Mouse (Mus musculus) ES-E14 (cell line): ENCODE measurements at regions not wholly inside any gene's neighbourhood (a gene's known extent, or its start where the extent isn't known, plus 50 kb on each side); places are given as distances from the start of the nearest gene placed in this dataset.

Experiments used
- DNase-seq: peaks from one replicate; pipeline ENCODE4 v3.0.0-alpha.2; 2013; ENCODE audit warnings: low read depth, low spot score
- H3K27ac ChIP-seq: 2 replicates; pipeline ENCODE4 v1.5.1; 2012; ENCODE audit warnings: low read depth, mild to moderate bottlenecking, low read length, moderate library complexity, mixed read lengths; ENCODE audit not compliant: poor library complexity, insufficient read depth, severe bottlenecking
- H3K36me3 ChIP-seq: 2 replicates; pipeline ENCODE4 v1.6.1; 2012; ENCODE audit warnings: mild to moderate bottlenecking, low read length, moderate library complexity, mixed read lengths; ENCODE audit not compliant: control insufficient read depth, poor library complexity, insufficient read depth, severe bottlenecking
- H3K4me1 ChIP-seq, 2 experiments: fragments of 150-350 bp in 1 of 2; sonication (generic) in 1 of 2; 2 replicates each; pipeline ENCODE4 v1.6.1; 2012; ENCODE audit warnings: low read length in 2 of 2, mild to moderate bottlenecking in 1 of 2, mixed read lengths in 1 of 2; ENCODE audit not compliant: control insufficient read depth in 2 of 2, insufficient read depth in 2 of 2, poor library complexity in 1 of 2
- H3K4me3 ChIP-seq, 2 experiments: fragments of 150-350 bp in 1 of 2; sonication (generic) in 1 of 2; 2 replicates each; pipeline ENCODE4 v1.5.1; 2012; ENCODE audit warnings: low read length in 2 of 2, low read depth in 1 of 2, mild to moderate bottlenecking in 1 of 2, mixed read lengths in 1 of 2; ENCODE audit not compliant: insufficient read depth in 1 of 2, poor library complexity in 1 of 2, severe bottlenecking in 1 of 2
- H3K9ac ChIP-seq: 2 replicates; pipeline ENCODE4 v1.6.1; 2012; ENCODE audit warnings: low read depth, mild to moderate bottlenecking, low read length, mixed read lengths; ENCODE audit not compliant: poor library complexity, insufficient read depth, severe bottlenecking
- H3K9me3 ChIP-seq: fragments of 150-350 bp; sonication (generic); 2 replicates; pipeline ENCODE4 v1.6.1; 2012; ENCODE audit warnings: low read depth, mild to moderate bottlenecking, low read length; ENCODE audit not compliant: control insufficient read depth, insufficient read depth
- CHD2 ChIP-seq: IDR thresholded peaks from 2 replicates; pipeline ENCODE4 v1.6.1; 2014; ENCODE audit warnings: mild to moderate bottlenecking, low read depth, low read length, inconsistent platforms
- HCFC1 ChIP-seq: IDR thresholded peaks from 2 replicates; pipeline ENCODE4 v1.6.1; 2012; ENCODE audit warnings: low read length, inconsistent platforms, borderline replicate concordance; ENCODE audit not compliant: insufficient read depth
- MAFK ChIP-seq: IDR thresholded peaks from 2 replicates; pipeline ENCODE4 v1.6.1; 2014; ENCODE audit warnings: mild to moderate bottlenecking, low read depth, low read length, inconsistent platforms; ENCODE audit not compliant: insufficient read depth
- ZC3H11A ChIP-seq: IDR thresholded peaks from 2 replicates; pipeline ENCODE4 v1.6.1; 2012; ENCODE audit warnings: low read depth, mild to moderate bottlenecking, inconsistent platforms, low read length, borderline replicate concordance
- ZNF384 ChIP-seq: IDR thresholded peaks from 2 replicates; pipeline ENCODE4 v1.6.1; 2012; ENCODE audit warnings: low read depth, low read length, inconsistent platforms
- in situ Hi-C, 2 experiments: fragments of 600-800 bp; cut with MboI; formaldehyde crosslinking; loops; one replicate each; pipeline ENCODE4 v1.15.1; 2025; ENCODE audit warnings: low sequenced_read_pairs in 2 of 2, inconsistent platforms in 1 of 2; ENCODE audit not compliant: unreplicated experiment in 2 of 2

- no peak overlapping the region for H3K4me3 ChIP-seq
- H3K4me1 ChIP-seq, result no peaks in the 10 kb centered on the region
- TF ChIP-seq MAFK, result no peak
- no peak for TF ChIP-seq CHD2
- TF ChIP-seq ZC3H11A, result no peak
- TF ChIP-seq HCFC1, result no peak
- TF ChIP-seq ZNF384, result no peak
- DNase-seq, result no peak
- no peak overlapping the region for H3K9ac ChIP-seq
- no peaks in the 10 kb centered on the region for H3K36me3 ChIP-seq
- H3K9me3 ChIP-seq, result no peaks in the 10 kb centered on the region
- no peak overlapping the region for H3K27ac ChIP-seq
- in situ Hi-C loops, result no loop called here
Measured at GRCm38 (mm10) chr1:73481956-73482355, 466.2 kb upstream of the Tnp1 start.

DNA sequence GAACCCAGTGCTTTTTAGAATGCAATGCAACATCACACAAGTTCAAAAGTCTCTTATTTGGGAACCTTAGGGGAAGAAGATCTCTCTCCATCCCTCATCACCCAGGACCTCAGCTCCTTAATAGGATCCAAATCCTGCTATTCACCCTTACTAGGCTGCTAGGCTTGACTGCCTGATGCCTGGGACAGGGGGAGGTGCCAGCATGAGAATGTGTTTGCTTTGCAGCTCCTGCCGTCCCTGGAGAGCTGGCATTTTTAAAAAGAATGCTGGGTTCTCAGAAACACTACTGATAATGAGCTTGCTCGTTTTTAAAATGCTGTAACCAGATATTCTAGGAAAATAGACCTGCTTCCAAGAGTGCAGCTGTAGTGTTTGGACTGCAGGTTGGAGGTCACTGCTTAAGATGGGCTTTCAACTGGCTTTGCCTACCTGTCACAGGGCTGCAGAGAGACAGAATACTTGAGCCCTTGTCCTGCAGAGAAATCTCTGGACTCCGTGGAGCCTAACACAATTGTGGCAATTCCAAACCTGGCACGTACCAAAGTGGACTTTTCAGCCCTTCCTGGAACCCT, 463.7 kb upstream of the Tnp1 start:
- in situ Hi-C loops, result no loop called here
- Histone ChIP-seq H3K27ac (no peak overlapping the region), H3K9me3 (no peaks in the 10 kb centered on the region), H3K4me3 (no peak overlapping the region), H3K36me3 (no peaks in the 10 kb centered on the region), H3K4me1 (no peaks in the 10 kb centered on the region), H3K9ac (no peak overlapping the region)
- TF ChIP-seq ZC3H11A, result no peak
- no peak for TF ChIP-seq ZNF384
- no peak for TF ChIP-seq CHD2
- TF ChIP-seq HCFC1, result no peak
- DNase-seq, result no peak

GRCm38 (mm10) chr1:73460598-73460997, 444.9 kb upstream of the Tnp1 start:
- Histone ChIP-seq H3K27ac (no peak overlapping the region), H3K4me1 (no peaks in the 10 kb centered on the region), H3K36me3 (no peaks in the 10 kb centered on the region), H3K4me3 (no peak overlapping the region), H3K9me3 (no peaks in the 10 kb centered on the region), H3K9ac (no peak overlapping the region)
- in situ Hi-C loops, result no loop called here
- DNase-seq, result no peak
- TF ChIP-seq ZNF384 (no peak), MAFK (no peak), CHD2 (no peak), ZC3H11A (no peak), HCFC1 (no peak)

DNA sequence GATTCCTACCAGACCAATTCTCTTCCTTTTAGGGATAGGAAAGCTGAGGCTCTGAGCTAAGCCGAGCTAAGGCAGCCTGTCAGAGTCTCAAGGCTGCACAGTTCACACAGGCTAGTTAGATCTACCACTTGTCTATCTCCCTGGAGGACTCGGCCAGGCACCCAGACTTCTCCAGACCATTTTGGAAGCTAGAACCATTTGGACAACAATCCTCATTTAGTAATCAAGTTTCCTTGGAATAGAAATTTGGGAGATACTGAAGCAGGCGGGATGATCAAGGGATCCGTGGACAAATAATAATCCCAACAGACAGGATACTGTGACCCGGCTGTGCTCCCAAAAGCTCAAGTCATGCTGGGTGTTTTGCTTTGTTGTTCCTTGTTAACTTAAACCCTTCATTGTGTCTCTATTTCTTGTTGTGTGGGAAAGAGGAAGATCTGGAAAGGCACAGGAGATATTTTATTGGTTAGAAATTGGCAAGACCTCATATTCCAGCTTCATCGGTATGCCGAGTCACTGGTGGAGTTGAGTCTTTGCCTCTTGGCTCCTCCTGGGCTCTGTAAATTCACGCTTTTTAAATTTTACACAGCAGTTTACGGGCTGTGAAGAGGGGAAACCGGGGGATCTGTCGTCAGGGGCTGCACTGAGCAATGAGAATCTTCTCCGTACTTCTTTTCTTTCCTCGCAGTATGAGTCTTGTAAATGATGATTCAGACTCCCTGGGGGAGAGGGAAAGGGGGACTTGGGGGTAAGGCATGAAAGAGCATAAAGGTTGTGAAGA, 444.2 kb upstream of the Tnp1 start:
- Histone ChIP-seq H3K4me3 (no peak overlapping the region), H3K27ac (no peak overlapping the region), H3K9ac (no peak overlapping the region), H3K36me3 (no peaks in the 10 kb centered on the region), H3K9me3 (no peaks in the 10 kb centered on the region), H3K4me1 (no peaks in the 10 kb centered on the region)
- no peak for DNase-seq
- in situ Hi-C loops, result no loop called here
- TF ChIP-seq ZNF384, result no peak
- TF ChIP-seq MAFK, result no peak
- TF ChIP-seq HCFC1, result no peak
- no peak for TF ChIP-seq CHD2
- TF ChIP-seq ZC3H11A, result no peak
